Comparison of ENCODE assay signal across 18 mouse cellular contexts in genomic region chr19:7583101-7583500, GRCm38 (mm10). TPM values are rescaled to one million over a fixed set of nuclear protein-coding genes. Genes with fewer than 3 reads are reported as not detected.
DNase-seq lines count a peak whose midpoint lies in the region.
"Had no signal": no experiment of that assay in that cellular context is flagged by ENCODE, and none has a peak within 500 bp of the region (broad histone marks: within the 10 kb centered on the region; RNA-seq: fewer than 3 reads in every experiment).

No protein-coding gene starts in this region.

- peaks cover 21% of the 10 kb centered on the region for H3K36me3 ChIP-seq in heart, embryonic 10.5 days
- H3K36me3 ChIP-seq: hindbrain, embryonic 13.5 days; limb, embryonic 12.5 days had no signal

- peaks cover 18% of the 10 kb centered on the region; the same call in 1 of the 2 replicates for H3K4me1 ChIP-seq in heart, embryonic 10.5 days

- no peaks in the 10 kb centered on the region for H3K9me3 ChIP-seq in heart, embryonic 10.5 days
- H3K9me3 ChIP-seq: hindbrain, embryonic 13.5 days had no signal

- DNase-seq in heart, adult 18-20 months, result peak; percentile 44 to 71
- no peak for DNase-seq in heart, postnatal 36 days
- DNase-seq in lung, postnatal 10 days, result peak; percentile 48
- no peak for DNase-seq in lung, adult 18-20 months
- DNase-seq in heart, embryonic 10.5 days (ENCODE audit: low spot score), result no peak
- peak; percentile 13 for DNase-seq in mesoderm, embryonic 11.5 days (ENCODE audit: low read depth, low spot score)
- no peak for DNase-seq in cerebellum, adult 9-11 months
- DNase-seq in cerebellum, adult 11 months, result no peak
- DNase-seq: cerebellum, postnatal 10 days; thymus, adult 2 months had no signal

- no peaks in the 10 kb centered on the region for H3K27me3 ChIP-seq in heart, embryonic 10.5 days (ENCODE audit: insufficient read depth, poor library complexity, severe bottlenecking)
- H3K27me3 ChIP-seq: hindbrain, embryonic 13.5 days; limb, embryonic 12.5 days had no signal

- 35% methylated on average over 7 of the region's 7 CpGs for WGBS in heart, embryonic 10.5 days

- intact Hi-C loops in heart, postnatal 36 days (cut with DNase I), result no loop called here

- H3K27ac ChIP-seq in heart, embryonic 10.5 days, result peak overlapping the region; percentile 29; the same call in 1 of the 2 replicates
- H3K27ac ChIP-seq: hindbrain, embryonic 13.5 days; limb, embryonic 12.5 days; macrophage had no signal

- H3K4me3 ChIP-seq in heart, embryonic 10.5 days, result no peak overlapping the region
- H3K4me3 ChIP-seq: erythroblast, embryonic 14.5 days; hindbrain, embryonic 13.5 days; limb, embryonic 12.5 days had no signal

RNA-seq across cellular contexts. Expression of gene Lgals12, which starts 23.9 kb away (rescaled TPM):
- 1 to 10 TPM in 1 of 2 experiments, under 1 TPM in 1; 0.35 to 3.4 TPM for total RNA-seq in heart, adult 18-20 months (2021)
- total RNA-seq in heart, postnatal 36 days (2021), result under 1 TPM in 1 of 2 experiments, not detected in 1; 0.78 TPM
- polyA plus RNA-seq in heart, embryonic 10.5 days (2016; fragmentation: Nextera tagmentation; extraction: Ambion mirVana), result 0.06 TPM in 1 of 2 replicates, not detected in the other
- polyA plus RNA-seq: C2C12; erythroblast, embryonic 14.5 days; macrophage had no signal

RNA-seq across cellular contexts. Expression of gene Pla2g16, which starts 25.8 kb away (rescaled TPM):
- total RNA-seq in heart, adult 18-20 months (2021), result 100 to 1,000 TPM; 122 to 149 TPM
- total RNA-seq in heart, postnatal 36 days (2021), result 100 to 1,000 TPM; 118 to 137 TPM
- 15.9 and 30.8 TPM in 2 replicates for polyA plus RNA-seq in heart, embryonic 10.5 days (2016; fragmentation: Nextera tagmentation; extraction: Ambion mirVana)

RNA-seq across cellular contexts. Expression of gene Hrasls5, which starts 29.2 kb away (rescaled TPM):
- total RNA-seq in heart, adult 18-20 months (2021), result not detected
- not detected for total RNA-seq in heart, postnatal 36 days (2021)
- not detected in 2 replicates for polyA plus RNA-seq in heart, embryonic 10.5 days (2016; fragmentation: Nextera tagmentation; extraction: Ambion mirVana)
- total RNA-seq: adrenal gland, postnatal 4 days; layer of hippocampus, adult 18-20 months had no signal
- polyA plus RNA-seq: C2C12; erythroblast, embryonic 14.5 days; hindbrain, embryonic 13.5 days; limb, embryonic 12.5 days; macrophage; spleen, adult 2 months had no signal

Comparison
In these comparisons a context has a peak if more than half of its experiments do, and no peak if none do; other contexts are left out.
1. DNase-seq: peak in heart, adult 18-20 months (2 of 2), lung, postnatal 10 days (single experiment) and mesoderm, embryonic 11.5 days (single experiment); none in heart, postnatal 36 days (0 of 2), lung, adult 18-20 months (0 of 2), heart, embryonic 10.5 days (single experiment), cerebellum, adult 9-11 months (single experiment) and cerebellum, adult 11 months (single experiment).